Mouse (Mus musculus) R1 (cell line): ENCODE data around the gene Hmgb2.

ENCODE experiments used
- DNase-seq: peaks from one replicate; pipeline ENCODE4 v3.0.0-alpha.2; 2018; ENCODE audit warnings: low read depth, low spot score

Gene Hmgb2

DNA sequence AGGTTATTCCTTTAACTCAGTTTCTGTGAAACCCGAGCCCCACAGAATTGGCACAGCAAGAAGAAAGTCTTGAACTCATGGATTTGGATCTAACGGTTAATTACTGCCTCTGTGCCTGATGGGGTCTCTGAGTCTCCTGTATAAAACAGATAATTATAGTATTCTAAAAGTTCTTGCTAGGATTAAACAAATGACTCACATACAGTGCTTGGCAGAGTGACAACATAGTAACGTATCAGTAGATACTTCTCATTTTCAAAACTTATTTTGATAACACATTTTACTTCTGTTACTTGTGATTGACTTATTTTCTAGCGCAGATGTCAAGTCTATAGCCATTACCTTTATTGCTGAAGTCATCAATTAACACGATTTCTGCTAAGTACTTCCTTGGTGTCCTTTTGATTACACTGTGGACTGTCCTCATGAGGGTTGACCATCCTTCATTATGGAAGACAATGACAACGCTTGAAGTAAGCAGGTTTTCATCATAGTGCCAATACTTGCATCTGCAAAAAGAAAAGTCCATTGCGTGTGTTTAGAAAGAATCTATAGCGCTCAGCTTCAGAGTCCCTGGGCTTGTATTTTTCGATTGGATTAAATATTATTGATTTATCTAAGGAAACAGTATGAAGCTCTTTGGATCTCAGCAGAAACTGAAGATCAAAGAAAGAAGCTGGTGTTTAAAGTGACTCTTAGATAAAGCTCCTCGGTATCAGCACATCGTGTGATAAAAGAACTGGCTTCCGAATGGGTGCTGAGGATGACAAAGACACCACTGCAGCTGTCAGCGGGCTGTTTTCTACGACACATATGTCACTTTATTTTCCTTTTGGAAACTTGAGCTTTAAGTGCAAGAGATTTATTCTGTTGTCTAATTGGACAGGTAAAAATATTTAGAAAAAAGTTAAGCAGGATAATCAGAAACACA is 40.7 kb downstream of the Hmgb2 start:
- DNase-seq, result no peak

GRCm38 (mm10) chr8:57560926-57561325 is 49.2 kb downstream of the Hmgb2 start:
- no peak for DNase-seq

GRCm38 (mm10) chr8:57562741-57563140 is 51.0 kb downstream of the Hmgb2 start:
- no peak for DNase-seq

- DNase-seq, result no peak
Measured at GRCm38 (mm10) chr8:57563726-57564125, 52.0 kb downstream of the Hmgb2 start.

GRCm38 (mm10) chr8:57565039-57565438 is 53.3 kb downstream of the Hmgb2 start:
- no peak for DNase-seq
